Mouse (Mus musculus): ENCODE results near the gene Brap. TPM values are rescaled to one million over a fixed set of nuclear protein-coding genes. Genes with fewer than 3 reads are reported as not detected.

The Brap gene
- total RNA-seq, 4 experiments from 2014 or later: 64.3 to 67.7 (median 67.4) TPM

DNA sequence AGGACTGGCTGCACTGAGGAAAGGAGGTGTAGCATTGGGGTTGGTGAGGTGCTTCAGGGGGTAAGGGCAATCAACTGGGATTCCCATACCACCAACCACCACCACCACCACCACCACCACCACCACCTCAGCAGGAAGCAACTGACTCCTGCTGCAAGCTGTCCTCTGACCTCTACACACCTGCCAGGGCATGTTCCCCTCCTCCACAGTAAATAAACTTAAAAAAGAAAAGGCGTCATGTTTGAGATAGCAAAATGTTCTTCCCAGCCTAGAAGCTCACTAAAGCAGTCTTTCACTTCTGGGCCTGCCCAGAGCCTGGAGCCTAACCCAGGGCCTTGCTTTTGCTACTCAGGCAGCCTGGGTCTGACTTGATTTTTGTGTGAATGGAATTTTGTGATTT, 54.0 kb downstream of the Brap start:
- no peak for DNase-seq (ENCODE audit: low spot score in 2 of 2)

- DNase-seq (ENCODE audit: low spot score in 2 of 2): no peak
Measured at GRCm38 (mm10) chr5:121714928-121715327, 54.6 kb downstream of the Brap start.

DNA sequence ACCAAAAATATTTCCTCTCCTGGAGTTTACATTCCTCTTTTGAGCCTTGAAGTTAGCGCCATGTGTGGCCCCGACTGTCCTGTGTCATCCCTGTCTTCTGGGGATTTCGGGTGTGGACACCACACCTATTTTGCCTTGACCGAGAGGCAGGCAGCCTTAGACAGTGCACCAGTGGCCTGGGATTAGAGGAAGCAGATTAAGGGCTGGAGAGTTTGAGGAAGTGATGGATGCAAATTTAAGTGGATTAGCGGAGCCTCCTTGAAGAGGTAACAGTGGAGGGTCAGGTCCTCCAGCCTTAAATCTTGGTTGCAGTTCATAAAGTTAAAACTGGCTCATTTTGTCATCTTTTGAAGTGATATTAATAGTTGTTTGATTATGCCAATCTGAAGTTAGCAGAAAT, 58.1 kb downstream of the Brap start:
- DNase-seq (ENCODE audit: low spot score in 2 of 2): no peak

DNA sequence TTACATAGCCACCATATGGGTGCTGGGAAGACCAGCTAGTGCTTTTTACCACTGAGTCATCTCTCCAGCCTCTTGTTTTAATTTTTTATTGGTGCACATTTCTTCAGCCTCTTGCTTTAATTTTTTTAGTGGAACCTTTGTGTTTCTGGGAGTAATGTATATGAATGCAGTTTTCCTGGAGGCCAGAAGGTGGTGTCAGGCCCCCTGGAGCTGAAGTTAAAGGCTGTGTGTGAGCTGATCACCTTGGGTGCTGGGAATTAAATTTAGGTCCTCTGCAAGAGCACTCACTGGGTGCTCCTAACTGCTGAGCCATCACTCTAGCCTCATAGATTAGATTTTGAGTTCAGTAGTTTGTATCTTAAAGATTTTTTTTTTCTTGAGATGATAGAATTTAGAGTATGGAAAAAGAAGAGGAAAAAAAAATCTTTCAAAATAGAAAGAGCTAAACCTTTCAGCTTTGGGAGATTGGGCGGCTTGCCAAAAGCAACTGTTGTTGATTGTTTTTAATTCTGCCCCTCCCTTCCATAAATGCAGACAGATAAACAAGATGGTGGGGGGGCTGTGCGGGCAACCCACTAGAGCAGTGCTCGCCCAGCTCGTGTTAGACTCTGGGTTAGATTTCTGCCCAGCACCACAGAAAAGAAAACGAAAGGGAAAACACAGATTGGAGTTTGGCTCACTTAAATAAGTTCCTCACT, 60.7 kb downstream of the Brap start:
- DNase-seq (ENCODE audit: low spot score in 2 of 2): no peak

GRCm38 (mm10) chr5:121721841-121722240, 61.5 kb downstream of the Brap start:
- no peak for DNase-seq (ENCODE audit: low spot score in 2 of 2)

- DNase-seq (ENCODE audit: low spot score in 2 of 2): no peak
Measured at GRCm38 (mm10) chr5:121724678-121725077, 64.3 kb downstream of the Brap start.

DNA sequence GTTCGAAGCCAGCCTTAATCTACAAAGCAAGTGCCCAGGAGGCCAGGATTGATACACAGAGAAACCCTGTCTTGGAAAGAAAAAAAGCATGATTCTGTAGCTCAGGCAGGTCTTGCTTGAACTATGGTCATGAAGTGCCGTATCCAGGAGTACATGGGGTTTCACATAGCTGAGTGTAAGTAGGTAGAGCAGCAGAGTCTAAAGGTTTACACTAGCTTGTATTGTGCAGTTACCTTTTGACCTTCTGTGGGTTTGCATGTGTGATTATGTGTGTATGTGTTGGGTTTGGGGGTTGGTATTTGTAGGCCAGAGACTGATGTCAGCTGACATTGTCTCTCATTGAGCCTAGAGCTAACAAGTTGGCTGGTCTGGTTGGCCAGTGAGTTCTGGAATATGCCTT, 69.7 kb downstream of the Brap start:
- DNase-seq (ENCODE audit: low spot score in 2 of 2): no peak

- no peak for DNase-seq (ENCODE audit: low spot score in 2 of 2)
Measured at GRCm38 (mm10) chr5:121736641-121737040, 76.3 kb downstream of the Brap start.

Other genes with a start within 250 kb of the Brap start
- gene Tmem116, start 208.7 kb upstream of the Brap start, total RNA-seq (2022): 1 to 10 TPM; 7.2 to 9.5 (median 8.5) TPM
- 100 to 1,000 TPM; 138 to 165 (median 145) TPM for gene Erp29, start 208.1 kb upstream of the Brap start, total RNA-seq (2022)
- gene Adam1b, start 157.1 kb upstream of the Brap start, total RNA-seq (2022): not detected
- gene Adam1a, start 115.1 kb upstream of the Brap start, total RNA-seq (2022): 10 to 100 TPM; 14.9 to 27.6 (median 19.2) TPM
- 1 to 10 TPM in 1 of 4 experiments, not detected in 3; 1.5 TPM for gene Gm42878, start 115.1 kb upstream of the Brap start, total RNA-seq (2022)
- 10 to 100 TPM; 68.7 to 83.4 (median 75.2) TPM for gene Mapkapk5, start 114.7 kb upstream of the Brap start, total RNA-seq (2022)
- 100 to 1,000 TPM; 140 to 151 (median 146) TPM for gene Aldh2, start 66.7 kb upstream of the Brap start, total RNA-seq (2022)
- 1 to 10 TPM; 4.9 to 8.7 (median 7.0) TPM for gene Acad12, start 41.6 kb upstream of the Brap start, total RNA-seq (2022)
- gene Acad10, start within 50 bp of the Brap start, total RNA-seq (2022): 1 to 10 TPM; 4.5 to 6.8 (median 5.2) TPM
- gene Atxn2, start 50.8 kb downstream of the Brap start, total RNA-seq (2022): 100 to 1,000 TPM; 190 to 238 (median 231) TPM
- 10 to 100 TPM; 19.6 to 21.6 (median 20.4) TPM for gene Sh2b3, start 177.1 kb downstream of the Brap start, total RNA-seq (2022)
- gene Pheta1, start 188.4 kb downstream of the Brap start, total RNA-seq (2022): 1 to 10 TPM; 8.7 to 9.8 (median 9.0) TPM